Mouse (Mus musculus) kidney, adult 8-10 months (tissue): ENCODE measurements at regions not wholly inside any gene's neighbourhood (a gene's known extent, or its start where the extent isn't known, plus 50 kb on each side); places are given as distances from the start of the nearest gene placed in this dataset.
"Not testable (repeated sequence)": the region's sequence is repeated elsewhere in the genome, so short reads cannot be mapped to it uniquely, and the experiment has no call there.

ENCODE experiments used
- DNase-seq, 2 experiments: peaks; one replicate each; pipeline ENCODE4 v3.0.0; 2022

DNA sequence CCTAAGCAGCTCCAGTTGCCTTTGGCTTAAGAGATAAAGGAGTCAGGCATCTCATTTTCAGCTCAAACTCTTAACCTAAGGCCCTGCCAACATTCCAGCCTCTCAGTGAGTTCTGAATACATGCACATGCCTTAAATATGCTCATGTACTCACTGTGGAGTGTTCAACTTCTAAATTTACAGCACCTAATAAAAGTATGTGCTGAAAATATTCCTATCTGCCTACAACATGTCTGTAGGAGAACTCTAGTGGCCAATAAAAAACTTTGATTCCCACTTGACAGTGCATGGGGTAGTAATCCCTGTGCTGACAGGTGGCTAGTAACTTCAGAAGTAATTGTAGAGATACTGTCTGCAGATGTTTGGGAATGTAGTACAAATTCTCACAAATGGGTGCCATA, 319.3 kb upstream of the Intu start:
- no peak for DNase-seq

DNA sequence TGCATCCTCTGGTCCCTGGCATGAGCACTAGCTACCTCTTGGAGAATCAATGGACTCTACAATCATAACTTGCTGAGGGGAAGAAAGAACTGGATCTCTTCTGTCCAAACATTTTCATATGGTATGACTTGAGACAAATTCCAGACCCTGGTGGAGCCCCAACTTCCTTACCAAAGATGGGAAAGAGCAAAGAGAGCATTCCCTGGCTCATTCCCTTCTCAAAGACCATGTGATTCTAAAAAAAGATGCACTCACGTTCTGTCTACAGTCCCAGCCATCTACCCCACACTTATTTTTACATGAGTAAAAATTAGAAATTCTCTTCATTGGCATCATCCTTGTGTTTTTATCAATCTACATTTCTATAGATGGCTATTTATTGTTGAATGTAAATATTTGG, 304.3 kb upstream of the Intu start:
- DNase-seq, result no peak

DNA sequence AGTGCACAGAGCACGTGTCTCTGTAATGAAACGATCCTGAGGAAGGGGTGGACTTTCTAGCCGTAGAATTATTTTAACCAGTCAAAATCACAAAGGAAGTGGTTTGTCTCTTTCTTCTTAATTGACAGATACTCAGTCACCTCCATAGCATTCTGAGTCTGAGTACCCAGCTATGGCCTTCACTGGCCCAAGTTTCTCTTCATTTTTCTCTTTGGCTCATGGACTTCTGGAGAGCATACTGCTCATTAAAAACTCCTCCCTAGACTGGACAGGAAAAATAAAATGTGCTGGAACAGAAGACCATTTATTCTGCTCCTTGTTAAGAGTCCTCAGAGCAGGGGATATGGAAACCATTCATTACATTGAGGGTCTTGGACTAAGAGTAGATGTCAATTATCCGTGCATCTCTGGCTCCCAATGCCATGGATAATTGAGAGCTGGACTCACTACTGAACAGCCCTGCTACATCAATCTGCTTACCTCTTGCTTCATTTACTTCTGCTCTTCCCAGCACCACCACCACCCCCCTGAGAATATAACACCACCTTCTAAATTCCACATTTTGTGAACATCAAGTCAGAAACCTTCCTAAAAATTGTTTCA, 287.5 kb upstream of the Intu start:
- no peak for DNase-seq

DNA sequence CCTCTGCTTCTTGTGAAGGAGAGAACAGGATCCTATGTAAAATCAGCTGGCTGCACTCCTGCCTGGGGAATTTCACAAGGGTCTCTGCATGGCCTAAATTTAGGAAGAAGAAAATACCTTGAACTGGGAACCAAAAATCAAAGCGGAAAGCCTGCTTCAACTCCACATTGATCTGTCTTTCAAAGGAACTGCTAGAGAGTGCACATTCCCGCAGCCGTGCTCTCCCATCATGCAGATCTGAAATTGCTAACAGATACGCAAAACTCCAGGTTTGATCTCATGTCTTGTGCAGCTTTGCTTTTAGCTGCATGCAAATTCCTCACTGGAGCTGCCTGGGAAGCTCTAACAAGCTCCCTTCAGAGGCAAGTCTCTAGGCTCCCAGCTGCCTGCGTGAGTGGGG, 276.7 kb upstream of the Intu start:
- DNase-seq, result no peak

DNA sequence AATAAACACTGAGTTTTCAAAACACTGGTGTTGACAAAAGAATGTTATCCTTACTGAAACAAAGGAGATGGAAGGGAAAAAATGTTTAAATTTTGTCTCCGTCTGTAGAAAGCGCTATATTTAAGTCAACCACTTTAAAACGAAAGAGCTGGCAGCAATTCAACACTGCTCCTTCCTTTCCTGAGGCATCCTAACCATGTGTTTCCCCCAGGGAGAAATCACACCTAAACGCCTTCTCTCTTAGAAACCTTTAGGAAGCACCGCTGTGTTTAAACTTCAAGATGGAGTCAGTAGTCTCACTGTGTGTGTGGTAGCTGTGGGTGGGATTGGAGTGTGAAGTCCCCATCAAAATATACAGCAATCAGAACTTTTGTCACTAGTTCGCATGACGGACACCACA, 268.6 kb upstream of the Intu start:
- no peak for DNase-seq

DNA sequence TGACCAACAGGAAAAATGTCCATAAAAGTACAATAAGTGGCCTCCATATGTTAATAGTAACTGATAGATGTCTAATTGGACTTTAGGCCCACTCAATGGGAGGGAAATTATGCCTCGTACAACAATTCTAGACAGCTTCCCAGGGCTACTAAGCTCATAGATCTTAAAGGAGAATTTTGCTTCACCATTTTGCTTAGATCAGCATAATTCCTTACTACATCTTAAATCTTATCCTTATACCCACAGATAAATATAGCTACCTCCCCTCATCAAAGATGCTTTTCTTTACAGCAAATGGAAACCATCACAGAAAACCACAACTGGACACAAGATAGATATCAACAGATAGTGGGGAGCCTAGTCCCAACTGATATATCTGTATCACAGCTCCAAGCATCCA, 263.6 kb upstream of the Intu start:
- no peak for DNase-seq

DNA sequence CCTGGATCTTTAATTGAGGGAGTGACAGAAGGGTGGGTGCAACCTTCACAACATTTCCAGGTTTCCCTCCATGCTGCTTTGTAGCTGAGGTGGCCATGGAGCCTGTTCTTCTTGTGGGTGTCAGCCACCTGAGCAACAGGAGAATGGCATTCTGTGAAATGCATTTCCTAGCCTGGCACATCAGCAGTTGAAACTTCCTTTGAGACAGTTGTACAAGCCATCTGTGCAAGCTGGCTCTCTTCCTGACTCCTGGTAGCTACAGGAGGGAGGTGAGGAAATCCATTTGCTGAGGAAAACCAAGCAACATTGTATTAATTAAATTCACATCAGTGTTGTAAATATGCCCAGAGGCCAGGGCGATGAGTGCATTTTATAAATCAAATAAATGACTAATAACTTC, 248.2 kb upstream of the Intu start:
- no peak for DNase-seq

DNA sequence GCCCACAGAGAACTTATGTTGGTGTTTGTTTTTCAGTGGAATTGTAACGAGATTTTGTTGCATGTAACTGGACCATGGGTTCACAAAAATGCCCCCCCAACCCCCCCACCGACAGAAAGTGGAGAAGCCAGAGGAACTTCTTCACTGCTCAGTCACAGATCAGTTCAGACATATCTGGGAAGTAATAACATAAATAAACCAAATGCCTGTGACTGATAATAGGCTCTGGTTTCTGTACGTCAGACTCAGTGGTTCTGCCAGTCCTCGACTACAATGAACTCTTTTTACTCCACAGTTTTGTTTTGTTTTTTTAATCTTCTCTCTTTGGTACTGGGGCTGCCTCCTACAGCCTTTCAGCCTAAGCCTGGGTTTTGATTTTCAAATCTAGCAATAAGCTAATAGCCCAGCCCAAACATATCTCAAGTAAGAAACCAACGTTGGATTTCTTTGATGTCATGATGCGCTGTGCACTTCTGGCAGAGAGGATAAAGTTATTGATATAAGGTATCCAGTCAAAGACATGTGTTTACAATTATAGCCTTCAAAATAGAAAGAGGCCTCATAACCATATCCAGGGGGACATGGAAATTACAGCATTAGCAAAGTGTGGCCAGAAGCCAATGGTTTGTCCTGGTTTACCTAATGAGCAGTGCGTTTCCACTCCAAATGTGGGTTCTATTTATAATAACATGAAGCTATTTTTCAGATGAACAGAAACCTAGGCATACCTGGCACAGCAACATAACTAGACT, 244.0 kb upstream of the Intu start:
- no peak for DNase-seq

DNA sequence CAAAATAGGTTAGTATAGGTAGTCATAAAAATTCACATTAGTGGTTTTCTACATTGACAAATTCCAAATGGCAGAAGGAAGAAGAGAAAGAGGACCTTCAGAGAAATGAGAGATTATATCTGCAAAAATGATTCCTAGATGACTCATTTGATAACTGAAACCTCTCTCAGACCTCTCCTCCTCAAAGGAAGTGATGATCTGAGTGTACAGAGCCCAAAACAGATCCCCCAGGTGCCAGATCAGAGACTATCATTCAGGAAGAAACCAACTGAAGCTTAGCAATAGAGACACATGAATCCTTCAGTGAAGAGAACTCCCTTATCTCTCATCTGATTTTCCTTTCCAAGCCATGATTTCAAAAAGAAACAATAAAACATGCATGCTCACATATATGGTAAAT, 234.0 kb upstream of the Intu start:
- DNase-seq, result no peak

DNA sequence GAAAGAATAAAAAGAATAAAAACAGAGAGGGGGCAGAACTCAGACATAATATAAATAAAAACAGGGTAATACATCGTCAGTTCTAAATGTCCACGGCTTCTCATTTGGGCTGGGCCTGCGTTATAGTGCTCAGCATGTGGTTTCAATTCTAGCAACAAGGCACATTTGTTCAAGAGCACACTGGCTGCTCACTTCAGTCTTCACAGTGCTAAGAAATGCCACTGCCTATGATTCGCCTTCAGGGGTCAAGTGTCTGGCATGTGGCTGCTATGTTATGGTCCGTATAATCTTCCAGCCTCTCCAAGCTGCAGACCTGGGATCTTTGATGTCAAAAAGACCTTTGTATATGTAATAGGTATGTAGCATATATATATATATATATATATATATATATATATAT, 210.8 kb upstream of the Intu start:
- DNase-seq, result no peak

DNA sequence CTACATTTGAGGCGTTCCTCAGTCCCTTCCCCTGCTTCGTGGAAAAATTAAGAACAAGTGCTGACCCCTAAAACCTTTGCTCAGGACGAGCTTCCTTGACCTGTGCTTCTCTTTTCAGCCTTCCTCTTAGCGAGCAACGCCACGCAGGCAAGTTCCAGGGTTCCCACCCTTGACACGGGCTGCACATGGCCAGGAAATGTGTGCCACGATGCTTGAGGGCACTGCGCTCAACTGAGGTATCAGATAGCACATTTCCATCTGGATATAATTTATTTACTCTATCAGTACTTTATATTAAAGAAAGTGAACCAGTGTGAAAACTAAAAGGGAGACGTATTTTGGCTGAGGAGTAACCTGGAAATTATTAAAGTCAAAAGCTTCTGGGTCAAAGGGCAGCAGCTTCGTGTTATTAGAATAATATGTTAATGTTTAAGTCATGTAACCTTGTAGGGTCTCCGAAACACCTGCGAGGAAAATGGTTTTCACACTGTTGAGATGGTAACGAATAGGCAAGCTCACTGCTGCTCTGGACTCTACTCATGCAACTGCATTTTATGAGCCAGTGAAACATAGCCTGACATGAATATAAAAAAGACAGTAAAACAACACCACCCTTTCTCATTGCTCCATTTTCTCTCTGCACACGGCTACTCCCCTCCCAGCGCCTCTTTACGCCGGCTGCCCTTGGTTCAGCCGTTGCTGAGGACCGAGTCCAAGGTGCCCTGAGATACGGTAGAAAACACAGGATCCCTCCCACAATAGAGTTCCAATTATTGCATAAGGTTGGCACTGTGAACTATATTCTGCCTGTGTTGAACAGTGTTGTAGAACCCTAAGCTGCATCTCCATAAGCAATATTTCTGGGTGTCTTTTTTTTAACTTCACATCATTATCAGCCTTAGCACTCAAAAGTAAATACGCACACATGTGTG, 204.9 kb upstream of the Intu start:
- peak; percentile 4 to 28 for DNase-seq

DNA sequence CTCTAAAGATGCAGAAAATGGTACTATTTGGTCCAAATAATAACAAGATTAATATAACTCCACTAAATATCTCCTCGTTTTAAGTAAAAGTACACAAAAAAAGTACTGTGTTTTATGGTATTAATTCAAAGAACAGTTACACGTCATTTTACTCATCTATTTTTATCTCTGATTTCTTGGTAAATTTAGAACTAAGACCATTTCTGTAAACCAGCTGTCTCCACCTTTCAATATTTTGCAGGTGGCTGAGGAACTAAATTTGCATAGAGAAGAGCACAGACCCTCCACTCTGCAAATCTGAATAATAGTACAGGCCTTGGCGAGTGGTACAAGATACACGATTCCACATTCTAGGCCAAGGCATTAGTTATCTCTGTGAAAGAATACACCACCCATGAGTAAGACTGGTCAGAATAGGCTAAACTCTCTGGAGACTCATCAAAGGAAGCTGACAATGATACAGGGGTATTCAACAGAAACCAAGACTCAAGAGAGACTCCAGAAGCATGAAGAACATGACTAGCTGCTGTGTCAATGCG, 191.5 kb upstream of the Intu start:
- no peak for DNase-seq

DNA sequence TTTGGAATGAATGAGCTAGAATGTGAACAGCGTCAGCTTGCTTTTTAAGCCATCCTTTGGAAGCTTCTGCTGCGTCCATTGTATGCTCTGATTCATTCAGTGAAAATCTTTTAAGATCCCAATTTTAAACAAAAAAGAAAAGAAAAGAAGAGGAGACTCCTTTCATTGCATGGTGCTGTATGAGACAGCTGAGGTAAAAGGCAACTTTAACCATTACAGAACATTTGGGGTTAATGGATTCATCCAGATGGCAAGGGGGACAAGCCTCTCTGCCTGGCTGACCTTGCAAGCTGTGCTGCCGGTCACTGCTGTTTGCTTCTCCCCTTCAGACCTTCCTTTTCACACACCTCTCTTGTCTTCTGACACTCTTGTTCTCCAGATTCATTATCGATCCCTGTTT, 176.0 kb upstream of the Intu start:
- no peak for DNase-seq

DNA sequence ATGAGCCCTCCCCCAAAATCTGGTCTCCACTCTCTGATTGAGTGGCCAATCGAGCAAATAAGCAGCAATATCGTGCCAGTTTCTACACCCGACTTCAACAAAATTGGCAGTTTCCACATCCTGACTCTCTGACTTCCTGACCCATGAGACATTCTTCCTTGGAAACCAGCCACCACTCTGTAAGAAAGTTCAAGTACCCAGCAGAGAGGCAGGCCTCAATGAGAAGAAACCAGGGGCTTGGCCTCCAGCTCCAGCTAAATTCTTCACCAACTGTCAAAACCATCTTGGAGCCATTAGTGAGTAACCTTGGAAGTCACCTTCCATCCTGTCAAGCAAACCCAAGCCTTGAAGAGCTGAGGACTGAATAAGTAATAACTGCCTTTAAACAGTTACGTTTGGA, 162.7 kb upstream of the Intu start:
- DNase-seq, result no peak

DNA sequence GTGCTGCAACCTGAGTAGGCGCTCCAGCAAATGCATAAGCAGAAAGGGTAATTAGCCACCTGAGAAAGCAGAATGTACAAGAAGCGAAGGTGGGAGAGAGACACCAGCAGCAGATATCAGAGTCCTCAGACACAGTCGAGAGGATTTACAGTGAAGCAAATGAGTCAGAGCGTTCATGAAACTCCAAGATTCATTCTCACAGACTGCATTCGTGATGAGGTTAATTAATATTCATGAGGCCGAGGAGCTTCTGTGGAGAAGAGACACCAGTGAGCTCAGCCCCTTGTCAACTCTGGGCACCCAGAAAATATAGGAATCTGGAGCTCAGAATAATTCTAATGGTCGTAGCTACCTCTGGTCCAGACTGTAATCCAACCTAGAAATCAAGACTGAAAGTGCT, 159.7 kb upstream of the Intu start:
- DNase-seq, result no peak

DNA sequence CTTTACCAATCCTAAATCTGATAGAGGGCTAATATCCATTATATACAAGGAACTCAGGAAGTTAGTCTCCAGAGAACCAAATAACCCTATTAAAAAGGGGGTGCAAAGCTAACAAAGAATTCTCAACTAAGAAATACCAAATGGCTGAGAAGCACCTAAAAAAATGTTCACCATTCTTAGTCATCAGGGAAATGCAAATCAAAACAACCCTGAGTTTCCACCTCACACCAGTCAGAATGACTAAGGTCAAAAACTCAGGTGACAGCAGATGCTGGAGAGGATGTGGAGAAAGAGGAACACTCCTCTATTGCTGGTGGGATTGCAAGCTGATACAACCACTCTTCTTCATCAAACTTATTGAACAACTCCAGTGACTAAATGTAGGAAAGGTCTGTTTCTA, 154.9 kb upstream of the Intu start:
- DNase-seq, result not testable (repeated sequence)

DNA sequence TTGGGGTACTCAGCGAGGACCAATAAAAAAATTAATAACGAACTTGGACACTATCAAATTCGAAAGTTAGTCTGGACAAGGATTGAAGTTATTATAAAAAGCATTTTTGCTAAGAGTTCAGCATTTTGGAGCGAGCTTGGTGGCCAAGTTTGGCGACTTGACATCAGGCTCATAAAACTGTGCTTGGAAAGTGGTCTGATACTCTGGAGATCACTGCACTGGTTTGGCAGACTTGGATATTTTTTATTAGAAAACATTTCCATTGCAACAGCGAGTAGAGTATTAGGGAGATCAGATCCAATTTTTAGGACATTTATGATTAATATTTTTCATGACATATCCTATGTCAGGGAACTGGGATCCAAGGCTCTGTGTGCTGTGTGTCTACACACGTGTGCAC, 153.7 kb upstream of the Intu start:
- no peak for DNase-seq

DNA sequence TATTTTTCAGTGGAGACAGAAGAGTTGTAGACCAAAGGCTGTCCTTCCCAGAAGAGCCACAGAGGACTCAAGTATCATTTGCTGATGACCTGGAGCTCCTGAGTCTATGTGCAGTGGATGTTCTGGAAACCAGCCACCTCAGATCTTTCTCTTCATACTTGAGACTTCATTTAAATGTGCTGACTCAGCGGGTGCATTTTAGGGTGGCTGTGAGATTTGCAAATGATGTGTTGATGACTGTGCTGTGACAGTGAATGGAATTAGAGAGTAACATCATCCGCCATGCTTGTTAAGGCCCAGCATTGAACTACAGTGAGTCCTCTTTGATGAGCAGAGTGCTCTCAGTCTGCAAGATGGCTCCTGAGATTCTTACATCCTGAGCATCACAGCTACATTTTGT, 152.0 kb upstream of the Intu start:
- no peak for DNase-seq

DNA sequence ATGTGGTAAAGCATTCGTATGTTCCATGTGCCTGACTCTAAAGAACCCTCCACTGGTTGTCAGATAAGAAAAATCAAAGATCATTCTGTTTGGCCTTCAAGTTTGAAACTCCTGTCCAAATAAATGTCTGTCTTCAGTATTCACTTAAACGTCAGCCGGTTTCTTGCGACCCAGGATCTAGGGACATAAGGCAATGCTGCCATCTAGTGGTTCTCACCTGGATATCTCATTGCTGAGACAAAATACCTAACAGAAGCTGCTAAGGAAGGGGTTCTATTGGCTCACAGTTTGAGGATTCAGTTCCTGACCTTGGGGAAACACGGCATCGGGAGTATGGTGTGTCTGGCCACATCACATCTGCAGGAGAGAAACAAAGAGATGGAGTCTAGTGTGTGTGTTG, 139.5 kb upstream of the Intu start:
- peak; percentile 43 to 58 for DNase-seq

DNA sequence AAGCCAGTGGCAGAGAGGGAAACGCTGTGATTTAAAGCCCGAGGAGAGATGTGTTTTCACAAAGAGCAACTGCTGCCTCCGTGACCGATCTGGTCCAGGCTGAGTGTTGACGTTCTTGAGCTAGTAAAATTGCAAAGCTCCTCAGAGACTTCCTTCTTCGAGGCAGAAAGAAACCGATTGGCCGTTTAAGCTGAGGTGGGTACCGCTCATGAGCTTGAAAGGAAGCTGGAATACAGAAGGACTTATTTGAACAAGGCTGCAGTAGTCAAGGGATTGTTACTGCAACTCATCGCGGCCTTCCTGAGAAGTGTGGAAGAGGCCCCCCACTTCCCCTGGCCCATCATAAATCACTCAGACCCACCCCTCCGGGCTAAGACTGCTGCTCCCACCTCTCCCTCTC, 132.9 kb upstream of the Intu start:
- DNase-seq, result no peak

DNA sequence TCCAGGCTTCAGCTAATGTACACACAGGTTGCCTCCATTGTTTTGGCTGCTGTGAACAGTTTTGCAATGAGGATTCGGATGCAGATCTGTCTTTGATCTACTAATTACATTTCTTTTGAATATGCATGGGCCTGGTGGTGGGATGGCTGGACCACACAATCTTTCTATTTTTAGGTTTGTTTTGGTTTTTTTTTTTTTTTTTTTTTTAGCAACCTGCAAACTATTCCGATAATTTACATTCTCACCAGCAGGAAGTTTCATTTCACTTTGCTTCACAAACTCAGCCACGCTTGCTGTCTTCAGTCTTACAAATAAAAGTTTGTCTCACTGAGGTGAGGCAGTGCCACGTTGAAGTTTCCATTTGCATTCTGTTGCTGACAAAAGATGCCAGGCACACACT, 127.7 kb upstream of the Intu start:
- no peak for DNase-seq

DNA sequence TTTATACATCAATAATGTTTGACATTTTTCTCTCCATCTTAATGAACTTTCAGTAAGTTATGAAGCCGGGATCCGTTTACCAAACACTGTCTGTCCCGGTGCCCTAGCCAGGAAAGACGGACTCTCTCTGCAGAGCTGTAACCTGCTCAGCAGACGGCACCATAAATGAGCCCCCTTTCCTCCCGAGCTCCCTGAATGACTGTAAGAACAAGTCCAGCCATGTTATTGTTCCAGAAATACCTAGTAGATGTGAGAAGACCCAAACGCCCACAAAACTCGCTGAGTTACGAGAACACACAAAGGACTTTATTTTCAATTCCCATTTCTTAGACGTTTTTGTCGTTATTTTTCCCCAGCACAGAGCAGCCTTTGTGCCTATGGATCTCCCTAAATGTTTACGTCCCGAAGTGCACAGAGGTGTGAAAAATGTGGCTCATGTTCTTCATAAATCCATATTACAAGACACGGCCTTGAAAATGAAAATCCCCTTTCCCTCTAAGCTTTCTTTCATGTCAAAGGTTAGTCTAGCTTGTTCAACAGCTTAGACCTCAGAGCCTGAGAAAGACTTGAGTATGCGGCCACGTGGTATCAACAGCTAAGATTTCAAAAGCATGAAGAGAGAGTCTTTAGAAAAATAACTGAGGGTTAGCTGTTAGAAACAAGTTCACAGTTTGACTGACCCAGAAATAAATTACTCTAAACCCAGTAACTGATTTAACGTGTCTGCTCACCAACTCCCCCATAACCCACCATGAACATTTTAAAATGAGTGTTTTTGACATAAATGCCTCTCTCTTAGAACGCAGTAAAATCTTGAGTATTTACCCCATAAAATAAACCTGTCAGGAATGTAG, 125.8 kb upstream of the Intu start:
- no peak for DNase-seq

DNA sequence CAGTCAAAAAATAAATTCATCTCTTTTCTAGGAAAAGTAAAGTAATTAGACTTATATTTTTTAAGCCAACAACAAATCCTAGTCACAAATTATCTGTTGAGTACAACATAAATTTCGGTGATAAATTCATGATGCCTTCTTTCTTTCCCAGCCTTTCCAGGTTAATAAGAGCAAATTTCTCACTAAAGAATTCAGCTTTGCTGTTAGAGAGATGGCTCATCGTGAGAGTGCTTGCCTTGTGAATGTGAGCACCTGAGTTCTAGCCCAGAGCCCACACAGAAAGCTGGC, 125.2 kb upstream of the Intu start:
- DNase-seq, result no peak
